Mouse (Mus musculus): ENCODE data around the gene Polr1c. TPM values are rescaled to one million over a fixed set of nuclear protein-coding genes. Genes with fewer than 3 reads are reported as not detected.

Gene Polr1c
- polyA plus RNA-seq, 1 experiment from 2014 or later, result 80.1 TPM

DNA sequence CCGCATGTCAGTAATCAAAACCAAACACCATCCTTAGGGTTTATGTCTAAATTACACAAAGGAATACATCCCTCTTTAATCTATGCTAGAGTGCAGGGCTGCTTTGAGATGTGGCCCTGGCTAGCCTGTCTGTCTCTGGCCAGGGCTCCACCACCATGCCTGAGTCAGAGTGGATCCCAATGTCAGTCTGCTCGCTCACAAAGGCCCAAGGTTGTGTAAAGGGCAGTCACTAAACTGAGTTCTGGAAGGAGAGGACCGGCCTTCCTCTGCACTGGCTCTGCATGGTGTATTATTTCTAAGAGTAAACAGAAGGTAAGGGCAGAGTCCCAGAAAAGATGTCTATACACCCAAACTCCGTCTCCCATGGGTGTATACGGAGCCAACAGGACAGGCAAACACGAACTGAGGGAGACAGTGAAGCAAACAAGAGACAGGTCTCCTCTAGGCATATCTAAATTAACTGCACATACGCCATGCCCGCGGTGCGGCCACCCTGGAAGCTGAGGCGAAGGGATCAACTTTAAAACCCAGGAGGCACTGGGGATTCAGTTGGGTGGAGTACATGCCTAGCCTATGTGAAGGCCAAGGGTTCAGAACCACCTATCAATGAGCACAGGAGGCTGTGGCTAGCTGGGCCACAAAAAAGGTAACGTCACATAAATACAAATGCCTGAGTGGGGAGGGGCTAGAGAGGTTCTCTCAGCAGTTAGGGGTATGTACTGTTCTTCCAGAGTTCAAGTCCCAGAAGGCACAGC lies 30.3 kb upstream of the Polr1c start:
- WGBS, result 92% methylated on average over 12 of the region's 12 CpGs

GRCm38 (mm10) chr17:46277586-46277985 lies 29.7 kb upstream of the Polr1c start:
- no peak for ATAC-seq (ENCODE audit: low FRiP score)
- no peak overlapping the region for H3K4me2 ChIP-seq (replicated peaks)
- no peak overlapping the region for H3K27ac ChIP-seq
- 90% methylated on average over 4 of the region's 4 CpGs for WGBS
- H3K9ac ChIP-seq, result no peak overlapping the region
- no peaks in the 10 kb centered on the region for H3K27me3 ChIP-seq (ENCODE audit: control insufficient read depth, insufficient read depth, low read length)
- H3K4me3 ChIP-seq (replicated peaks; ENCODE audit: low read length), result no peak overlapping the region
- H3K9me3 ChIP-seq (ENCODE audit: control insufficient read depth, low read length), result no peaks in the 10 kb centered on the region
- peaks cover 10% of the 10 kb centered on the region for H3K36me3 ChIP-seq (replicated peaks; ENCODE audit: control insufficient read depth, insufficient read depth)
- DNase-seq (ENCODE audit: low spot score), result no peak
- peaks cover 12% of the 10 kb centered on the region for H3K4me1 ChIP-seq (replicated peaks; ENCODE audit: control insufficient read depth, insufficient read depth, low read length)

More for the DNA sequence above, 30.3 kb upstream of the Polr1c start:
- H3K36me3 ChIP-seq (replicated peaks; ENCODE audit: control insufficient read depth, insufficient read depth), result peaks cover 10% of the 10 kb centered on the region
- peaks cover 12% of the 10 kb centered on the region for H3K4me1 ChIP-seq (replicated peaks; ENCODE audit: control insufficient read depth, insufficient read depth, low read length)
- no peak overlapping the region for H3K4me2 ChIP-seq (replicated peaks)
- no peak overlapping the region for H3K9ac ChIP-seq
- no peaks in the 10 kb centered on the region for H3K9me3 ChIP-seq (ENCODE audit: control insufficient read depth, low read length)
- H3K27me3 ChIP-seq (ENCODE audit: control insufficient read depth, insufficient read depth, low read length), result no peaks in the 10 kb centered on the region
- no peak overlapping the region for H3K27ac ChIP-seq
- ATAC-seq (ENCODE audit: low FRiP score), result no peak
- no peak for DNase-seq (ENCODE audit: low spot score)
- H3K4me3 ChIP-seq (replicated peaks; ENCODE audit: low read length), result no peak overlapping the region

DNA sequence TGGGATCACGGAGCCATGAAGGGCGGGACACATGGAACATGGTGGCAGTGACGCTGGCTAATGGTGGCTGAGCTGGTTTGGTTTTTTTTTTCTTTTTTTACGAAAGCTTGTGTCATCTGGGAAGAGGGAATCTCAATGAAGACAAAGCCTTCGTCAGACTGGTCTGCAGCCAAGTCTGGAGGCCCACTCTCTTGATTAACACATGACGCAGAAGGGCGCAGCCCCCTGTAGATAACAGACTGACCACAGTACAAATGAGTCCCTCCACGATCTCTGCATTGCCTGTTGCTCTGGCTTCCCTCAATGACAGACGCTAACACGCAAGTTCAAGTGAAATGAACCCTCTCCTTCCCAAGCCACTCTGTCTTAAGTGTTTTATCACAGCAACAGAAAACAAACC lies 27.7 kb upstream of the Polr1c start:
- 92% methylated on average over 10 of the region's 10 CpGs for WGBS
- H3K9ac ChIP-seq, result no peak overlapping the region
- no peak overlapping the region for H3K4me3 ChIP-seq (replicated peaks; ENCODE audit: low read length)
- H3K9me3 ChIP-seq (ENCODE audit: control insufficient read depth, low read length), result no peaks in the 10 kb centered on the region
- no peak overlapping the region for H3K4me2 ChIP-seq (replicated peaks)
- no peak overlapping the region for H3K27ac ChIP-seq
- DNase-seq (ENCODE audit: low spot score) (no peak), ATAC-seq (ENCODE audit: low FRiP score) (no peak)
- no peaks in the 10 kb centered on the region for H3K4me1 ChIP-seq (replicated peaks; ENCODE audit: control insufficient read depth, insufficient read depth, low read length)
- peaks cover 17% of the 10 kb centered on the region for H3K36me3 ChIP-seq (replicated peaks; ENCODE audit: control insufficient read depth, insufficient read depth)
- H3K27me3 ChIP-seq (ENCODE audit: control insufficient read depth, insufficient read depth, low read length), result no peaks in the 10 kb centered on the region

DNA sequence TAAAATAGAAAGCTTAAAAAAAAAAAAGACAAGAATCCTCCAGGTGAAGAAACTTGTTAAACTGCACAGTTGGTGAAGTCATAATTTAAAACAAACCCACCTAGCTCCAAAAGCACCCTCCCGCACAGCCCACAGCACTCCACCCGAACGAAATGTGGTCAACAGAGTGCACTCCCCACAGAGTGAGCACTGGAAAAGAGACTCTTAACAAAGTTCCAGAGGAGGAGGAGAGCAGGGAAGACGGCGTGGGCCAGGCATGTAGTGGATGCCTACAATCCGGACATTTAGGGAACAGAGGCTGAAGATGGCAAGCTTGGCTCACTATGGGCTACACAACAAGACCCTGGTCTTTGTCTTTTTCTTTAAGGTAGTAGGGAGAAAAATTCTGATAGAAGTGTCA lies 27.2 kb upstream of the Polr1c start:
- ATAC-seq (ENCODE audit: low FRiP score) (no peak), DNase-seq (ENCODE audit: low spot score) (no peak)
- no peaks in the 10 kb centered on the region for H3K4me1 ChIP-seq (replicated peaks; ENCODE audit: control insufficient read depth, insufficient read depth, low read length)
- no peaks in the 10 kb centered on the region for H3K9me3 ChIP-seq (ENCODE audit: control insufficient read depth, low read length)
- whole genome bisulfite sequencing, result 88% methylated on average over 6 of the region's 6 CpGs
- peaks cover 17% of the 10 kb centered on the region for H3K36me3 ChIP-seq (replicated peaks; ENCODE audit: control insufficient read depth, insufficient read depth)
- no peak overlapping the region for H3K9ac ChIP-seq
- H3K4me3 ChIP-seq (replicated peaks; ENCODE audit: low read length), result no peak overlapping the region
- H3K27ac ChIP-seq, result no peak overlapping the region
- no peak overlapping the region for H3K4me2 ChIP-seq (replicated peaks)
- no peaks in the 10 kb centered on the region for H3K27me3 ChIP-seq (ENCODE audit: control insufficient read depth, insufficient read depth, low read length)

DNA sequence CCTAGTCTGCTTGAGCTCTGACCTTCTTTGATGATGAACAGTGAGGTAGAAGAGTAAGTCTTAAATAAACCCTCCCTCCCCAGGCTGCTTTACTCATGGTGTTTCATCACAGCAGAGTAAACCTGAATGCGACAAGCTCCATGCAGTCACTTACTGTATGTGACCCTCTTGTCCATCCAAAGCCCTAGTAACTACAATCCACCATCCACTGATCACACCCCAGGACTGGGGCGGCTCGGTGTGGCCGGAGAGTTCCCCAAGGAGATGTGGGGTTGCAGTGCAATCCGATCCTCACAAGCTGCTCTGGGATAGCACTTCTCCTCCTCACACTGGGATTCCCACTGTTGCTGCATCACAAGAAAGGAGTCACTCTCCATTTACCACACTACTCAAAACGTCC lies 26.6 kb upstream of the Polr1c start:
- no peak overlapping the region for H3K4me3 ChIP-seq (replicated peaks; ENCODE audit: low read length)
- no peak overlapping the region for H3K4me2 ChIP-seq (replicated peaks)
- H3K27me3 ChIP-seq (ENCODE audit: control insufficient read depth, insufficient read depth, low read length), result no peaks in the 10 kb centered on the region
- H3K9me3 ChIP-seq (ENCODE audit: control insufficient read depth, low read length), result no peaks in the 10 kb centered on the region
- no peak overlapping the region for H3K27ac ChIP-seq
- 83% methylated on average over 6 of the region's 6 CpGs for WGBS
- H3K4me1 ChIP-seq (replicated peaks; ENCODE audit: control insufficient read depth, insufficient read depth, low read length), result no peaks in the 10 kb centered on the region
- ATAC-seq (ENCODE audit: low FRiP score) (no peak), DNase-seq (ENCODE audit: low spot score) (no peak)
- peaks cover 21% of the 10 kb centered on the region for H3K36me3 ChIP-seq (replicated peaks; ENCODE audit: control insufficient read depth, insufficient read depth)
- no peak overlapping the region for H3K9ac ChIP-seq

GRCm38 (mm10) chr17:46273803-46274236 lies 26.0 kb upstream of the Polr1c start:
- Histone ChIP-seq H3K9ac (no peak overlapping the region), H3K4me1 (replicated peaks; ENCODE audit: control insufficient read depth, insufficient read depth, low read length) (no peaks in the 10 kb centered on the region), H3K9me3 (ENCODE audit: control insufficient read depth, low read length) (no peaks in the 10 kb centered on the region), H3K4me3 (replicated peaks; ENCODE audit: low read length) (no peak overlapping the region), H3K36me3 (replicated peaks; ENCODE audit: control insufficient read depth, insufficient read depth) (peaks cover 18% of the 10 kb centered on the region; the same call in 1 of the 2 replicates), H3K27ac (no peak overlapping the region), H3K4me2 (replicated peaks) (no peak overlapping the region), H3K27me3 (ENCODE audit: control insufficient read depth, insufficient read depth, low read length) (no peaks in the 10 kb centered on the region)
- DNase-seq (ENCODE audit: low spot score) (no peak), ATAC-seq (ENCODE audit: low FRiP score) (no peak)
- WGBS, result 85% methylated on average over 1 of the region's 1 CpGs

- Histone ChIP-seq H3K4me3 (replicated peaks; ENCODE audit: low read length) (no peak overlapping the region), H3K27ac (no peak overlapping the region), H3K9ac (no peak overlapping the region), H3K4me2 (replicated peaks) (no peak overlapping the region), H3K27me3 (ENCODE audit: control insufficient read depth, insufficient read depth, low read length) (no peaks in the 10 kb centered on the region), H3K9me3 (ENCODE audit: control insufficient read depth, low read length) (no peaks in the 10 kb centered on the region), H3K36me3 (replicated peaks; ENCODE audit: control insufficient read depth, insufficient read depth) (0 out of 2 replicates have a peak, but pooled peaks cover 13% of the 10 kb centered on the region), H3K4me1 (replicated peaks; ENCODE audit: control insufficient read depth, insufficient read depth, low read length) (no peaks in the 10 kb centered on the region)
- no peak for DNase-seq (ENCODE audit: low spot score)
- 88% methylated on average over 5 of the region's 5 CpGs for WGBS
- ATAC-seq (ENCODE audit: low FRiP score), result no peak
Measured at GRCm38 (mm10) chr17:46272675-46273074, 24.8 kb upstream of the Polr1c start.

- ATAC-seq (ENCODE audit: low FRiP score), result no peak
- Histone ChIP-seq H3K36me3 (replicated peaks; ENCODE audit: control insufficient read depth, insufficient read depth) (peaks cover 16% of the 10 kb centered on the region; the same call in 1 of the 2 replicates), H3K4me1 (replicated peaks; ENCODE audit: control insufficient read depth, insufficient read depth, low read length) (no peaks in the 10 kb centered on the region), H3K9ac (no peak overlapping the region), H3K4me2 (replicated peaks) (no peak overlapping the region), H3K9me3 (ENCODE audit: control insufficient read depth, low read length) (no peaks in the 10 kb centered on the region), H3K27ac (no peak overlapping the region), H3K27me3 (ENCODE audit: control insufficient read depth, insufficient read depth, low read length) (no peaks in the 10 kb centered on the region), H3K4me3 (replicated peaks; ENCODE audit: low read length) (no peak overlapping the region)
- WGBS, result 90% methylated on average over 2 of the region's 2 CpGs
- no peak for DNase-seq (ENCODE audit: low spot score)
Measured at GRCm38 (mm10) chr17:46272058-46272457, 24.2 kb upstream of the Polr1c start.

GRCm38 (mm10) chr17:46269771-46270534 lies 22.1 kb upstream of the Polr1c start:
- H3K4me2 ChIP-seq (replicated peaks), result no peak overlapping the region
- no peak for DNase-seq (ENCODE audit: low spot score)
- WGBS, result 87% methylated on average over 19 of the region's 19 CpGs
- H3K36me3 ChIP-seq (replicated peaks; ENCODE audit: control insufficient read depth, insufficient read depth), result peaks cover 16% of the 10 kb centered on the region
- no peak overlapping the region for H3K27ac ChIP-seq
- H3K4me3 ChIP-seq (replicated peaks; ENCODE audit: low read length), result no peak overlapping the region
- no peaks in the 10 kb centered on the region for H3K9me3 ChIP-seq (ENCODE audit: control insufficient read depth, low read length)
- no peak for ATAC-seq (ENCODE audit: low FRiP score)
- H3K4me1 ChIP-seq (replicated peaks; ENCODE audit: control insufficient read depth, insufficient read depth, low read length), result no peaks in the 10 kb centered on the region
- H3K27me3 ChIP-seq (ENCODE audit: control insufficient read depth, insufficient read depth, low read length), result no peaks in the 10 kb centered on the region
- no peak overlapping the region for H3K9ac ChIP-seq

Measured in hindbrain, embryonic 14.5 days (tissue).